Mouse (Mus musculus) heart, adult 2 months (tissue): Measurements from ENCODE around the gene Gnb4.

ENCODE experiments used
- CTCF ChIP-seq: fragments of 200-600 bp; IDR thresholded peaks from 2 replicates; pipeline ENCODE4 v1.8.1; 2022; ENCODE audit warnings: antibody characterized with exemption, mild to moderate bottlenecking, moderate library complexity
- EP300 ChIP-seq: fragments of 200-500 bp; IDR thresholded peaks from 2 replicates; pipeline ENCODE4 v1.6.1; 2011; ENCODE audit warnings: low read depth, low read length, control low read depth; ENCODE audit not compliant: insufficient read depth
- POLR2A ChIP-seq: fragments of 200-500 bp; IDR thresholded peaks from 2 replicates; pipeline ENCODE4 v1.6.1; 2011; ENCODE audit warnings: mild to moderate bottlenecking, low read depth, low read length, control low read depth; ENCODE audit not compliant: insufficient read depth

DNA sequence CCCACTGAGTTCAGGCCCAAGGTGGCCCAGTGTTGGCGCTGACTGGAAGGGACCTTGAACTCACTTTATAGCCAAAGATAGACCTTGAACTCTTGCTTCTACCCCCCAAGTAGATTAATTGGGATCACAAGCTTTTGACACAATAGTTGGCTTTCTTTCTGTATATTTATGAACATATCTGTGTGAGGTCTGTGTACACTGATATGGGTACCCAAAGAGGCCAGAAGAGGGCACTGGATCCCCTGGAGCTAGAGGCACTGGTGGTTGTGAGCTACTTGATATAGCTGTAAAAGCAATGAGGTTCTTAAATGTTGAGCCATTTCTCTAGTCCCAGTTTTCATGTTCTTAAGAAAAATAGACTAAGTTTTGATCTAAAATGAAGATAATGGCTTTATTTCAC lies 63.3 kb downstream of the Gnb4 start:
- TF ChIP-seq CTCF (peak; percentile 59), POLR2A (no peak), EP300 (no peak)
